Mouse (Mus musculus) v-Abl transformed pro-B cells (cell line): Measurements from ENCODE around the gene Bdnf.

ENCODE experiments used
- in situ Hi-C, 2 experiments: fragments of 400-800 bp; cut with MboI; formaldehyde crosslinking; loops; one replicate each; pipeline ENCODE4 v1.15.1; 2025; ENCODE audit not compliant: unreplicated experiment in 2 of 2

Gene Bdnf

DNA sequence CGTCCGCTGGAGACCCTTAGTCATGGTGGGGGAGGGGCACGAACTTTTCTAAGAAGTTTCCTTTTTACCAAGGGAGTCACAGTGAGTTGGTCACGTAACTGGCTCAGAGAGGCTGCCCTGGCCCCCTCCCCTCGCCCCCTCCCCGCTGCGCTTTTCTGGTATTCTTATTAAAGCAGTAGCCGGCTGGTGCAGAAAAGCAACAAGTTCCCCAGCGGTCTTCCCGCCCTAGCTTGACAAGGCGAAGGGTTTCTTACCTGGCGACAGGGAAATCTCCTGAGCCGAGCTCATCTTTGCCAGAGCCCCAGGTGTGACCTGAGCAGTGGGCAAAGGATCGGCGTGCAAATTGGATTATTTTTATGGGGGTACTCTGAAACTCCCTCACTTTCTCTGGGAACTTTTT lies at the start of gene Bdnf:
TSS of gene Bdnf (plus strand) at position 169 of the 400 bp plus-strand sequence.
- in situ Hi-C loops, result no loop called here

DNA sequence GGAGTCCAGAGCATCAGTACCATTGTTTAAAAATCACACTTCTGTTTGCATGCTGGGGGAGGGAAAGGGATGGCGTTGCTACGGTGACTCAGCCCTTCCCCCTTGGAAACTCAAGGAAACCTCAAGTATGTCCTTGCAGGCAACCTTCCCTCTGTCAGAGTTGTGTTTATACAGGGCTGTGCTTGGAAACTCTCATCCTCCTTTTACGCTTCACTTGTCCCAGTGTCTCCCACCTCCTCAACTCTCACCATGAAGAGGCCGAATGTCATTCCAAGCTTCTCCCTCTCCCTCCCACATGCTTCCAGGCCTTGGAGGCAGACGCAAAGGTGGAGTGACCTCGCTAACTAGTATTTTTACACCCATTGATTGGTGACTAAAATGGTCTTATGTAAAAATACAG lies 47.6 kb upstream of the Bdnf start:
- in situ Hi-C loops, result no loop called here

DNA sequence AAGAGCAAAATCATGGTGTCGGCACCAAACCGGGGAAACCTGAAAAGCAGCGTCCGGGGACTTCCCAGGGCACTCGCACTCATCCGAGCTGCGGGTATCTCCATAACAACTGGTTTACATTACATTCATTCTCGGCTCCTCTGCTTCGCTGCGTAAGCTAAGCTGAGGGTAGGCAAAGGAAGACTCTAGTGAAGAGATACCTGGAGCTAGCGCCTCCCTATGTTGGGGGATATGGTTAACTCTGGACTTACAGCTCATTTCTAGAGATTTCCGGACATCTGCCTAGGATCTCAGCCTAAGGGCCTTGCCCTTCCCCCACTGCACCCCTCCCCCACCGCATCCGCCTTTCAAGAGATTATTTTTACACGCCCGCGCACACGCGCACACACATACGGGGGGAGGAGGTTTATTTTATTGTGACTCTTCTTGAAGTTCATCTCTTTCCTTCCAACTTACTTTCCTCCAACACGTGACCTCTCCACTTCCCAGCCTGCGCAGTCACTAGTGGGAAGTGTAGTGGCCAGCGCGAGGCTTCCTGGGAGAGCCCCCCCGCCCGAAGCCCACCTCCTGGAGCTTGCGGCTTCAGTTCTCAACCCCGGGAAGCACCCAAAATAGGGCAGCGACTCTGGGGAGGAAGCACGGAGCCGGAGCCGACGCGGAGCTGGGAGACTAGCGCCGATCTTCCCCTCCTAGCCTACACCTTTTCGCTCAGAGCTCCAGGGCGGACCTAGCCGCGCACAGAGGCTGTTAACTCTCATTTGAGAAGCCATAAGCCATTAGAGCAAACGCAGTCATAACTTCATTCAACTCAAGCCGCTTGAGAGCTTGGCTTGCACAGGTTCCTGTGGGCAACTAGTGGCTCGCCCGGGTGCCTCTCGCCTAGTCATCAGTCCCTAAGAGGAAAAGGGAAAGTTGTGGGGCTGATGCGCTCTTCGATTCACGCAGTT lies 718 bp upstream of the Bdnf start:
- in situ Hi-C loops, result no loop called here

DNA sequence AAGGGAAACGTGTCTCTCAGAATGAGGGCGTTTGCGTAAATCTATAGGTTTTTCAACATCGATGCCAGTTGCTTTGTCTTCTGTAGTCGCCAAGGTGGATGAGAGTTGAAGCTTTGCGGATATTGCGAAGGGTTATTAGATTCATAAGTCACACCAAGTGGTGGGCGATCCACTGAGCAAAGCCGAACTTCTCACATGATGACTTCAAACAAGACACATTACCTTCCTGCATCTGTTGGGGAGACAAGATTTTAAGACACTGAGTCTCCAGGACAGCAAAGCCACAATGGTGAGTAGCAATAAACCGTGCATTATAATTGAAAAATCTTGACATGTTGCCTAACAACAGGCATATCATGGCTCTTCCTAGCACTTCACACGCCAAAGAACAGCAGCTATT lies 551 bp downstream of the Bdnf start:
- in situ Hi-C loops, result no loop called here

DNA sequence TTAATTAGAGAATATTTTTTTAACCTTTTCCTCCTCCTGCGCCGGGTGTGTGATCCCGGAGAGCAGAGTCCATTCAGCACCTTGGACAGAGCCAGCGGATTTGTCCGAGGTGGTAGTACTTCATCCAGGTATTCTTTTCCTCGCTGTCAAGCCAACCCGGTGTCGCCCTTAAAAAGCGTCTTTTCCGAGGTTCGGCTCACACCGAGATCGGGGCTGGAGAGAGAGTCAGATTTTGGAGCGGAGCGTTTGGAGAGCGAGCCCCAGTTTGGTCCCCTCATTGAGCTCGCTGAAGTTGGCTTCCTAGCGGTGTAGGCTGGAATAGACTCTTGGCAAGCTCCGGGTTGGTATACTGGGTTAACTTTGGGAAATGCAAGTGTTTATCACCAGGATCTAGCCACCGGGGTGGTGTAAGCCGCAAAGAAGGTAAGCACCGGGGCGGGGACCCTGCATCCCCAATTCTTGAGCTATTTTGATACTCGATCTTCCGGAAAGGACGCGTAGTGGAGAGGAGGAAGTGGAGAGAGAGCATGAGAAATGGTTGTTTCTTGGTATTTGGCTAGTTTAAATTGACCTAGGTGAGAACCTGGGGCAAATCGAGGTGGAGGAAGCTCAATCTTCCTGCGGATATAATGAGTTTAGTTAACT lies 1.6 kb downstream of the Bdnf start:
- in situ Hi-C loops, result no loop called here

DNA sequence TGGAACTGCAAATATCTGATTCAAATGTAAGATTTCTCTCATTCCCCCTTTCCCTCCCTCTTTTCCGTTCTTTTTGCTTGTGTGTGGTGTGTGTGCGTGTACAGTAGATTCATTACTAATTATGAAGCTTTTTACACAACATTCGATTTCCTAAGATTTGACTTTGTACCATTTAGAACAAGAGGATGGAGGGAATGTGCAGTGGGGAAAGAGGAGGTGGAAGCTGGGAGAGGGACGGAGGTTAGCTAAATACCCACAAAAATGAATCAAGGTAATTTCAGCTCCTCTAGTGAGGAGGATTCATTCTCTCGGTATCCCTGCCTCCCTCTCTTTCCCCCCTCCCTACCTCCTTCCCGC lies 2.1 kb downstream of the Bdnf start:
- in situ Hi-C loops, result no loop called here

DNA sequence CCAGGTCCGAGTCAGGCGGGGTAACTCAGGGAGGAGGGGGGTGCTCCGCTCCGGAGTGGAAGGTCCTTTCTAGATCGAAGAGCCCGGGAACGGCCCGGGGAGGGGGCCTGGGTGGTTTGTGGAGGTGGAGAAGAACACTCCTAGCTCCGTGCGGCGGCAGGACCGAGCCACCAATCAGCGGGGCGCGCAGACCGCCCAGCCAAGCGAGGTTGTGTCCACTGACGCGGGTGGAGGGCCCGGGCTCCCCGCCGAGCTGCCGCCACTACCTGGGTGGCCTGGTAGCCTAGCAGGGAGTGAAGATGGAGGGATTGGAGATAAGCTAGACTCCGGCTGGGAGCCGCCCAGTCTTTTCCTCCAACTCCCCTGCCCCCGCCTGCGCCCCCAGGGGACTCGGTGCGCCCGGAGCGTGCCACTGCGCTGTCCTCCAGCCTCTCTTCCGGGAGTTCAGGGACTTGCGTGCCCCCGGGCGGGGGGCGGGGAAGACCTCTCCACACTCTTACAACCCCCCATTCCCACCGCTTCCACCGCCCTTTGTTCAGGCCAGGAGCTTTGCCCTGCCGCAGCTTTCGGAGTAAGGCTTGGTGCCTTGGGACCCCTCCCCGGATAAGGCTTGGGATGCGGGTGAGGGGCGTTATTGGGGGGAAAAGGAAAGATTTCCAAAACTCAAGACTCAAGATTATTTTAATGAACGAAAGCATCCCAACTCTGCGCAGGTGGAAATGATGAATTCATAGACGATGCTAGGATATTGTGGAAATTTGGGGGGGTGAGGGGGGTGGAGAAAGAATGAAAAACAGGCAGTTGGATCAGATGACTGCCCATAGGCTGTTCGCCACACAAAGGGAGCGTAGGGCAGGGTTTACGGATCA lies 3.0 kb downstream of the Bdnf start:
- in situ Hi-C loops, result no loop called here

DNA sequence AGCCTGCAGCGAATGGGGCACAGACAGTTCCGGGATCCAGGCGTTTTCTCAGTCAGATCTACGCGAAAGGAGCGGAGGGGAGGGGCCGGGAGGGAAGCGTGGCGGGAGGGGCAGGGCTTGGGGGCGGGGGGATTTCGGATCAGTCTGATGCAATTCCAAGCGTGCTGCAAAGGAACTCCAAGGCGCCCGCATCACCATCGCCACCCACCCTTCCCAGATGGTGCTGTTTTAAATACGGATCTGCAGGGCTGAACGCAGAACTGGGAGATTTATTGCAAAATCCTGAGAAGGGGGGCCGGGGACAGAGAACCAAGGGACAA lies 3.5 kb downstream of the Bdnf start:
- in situ Hi-C loops, result no loop called here

DNA sequence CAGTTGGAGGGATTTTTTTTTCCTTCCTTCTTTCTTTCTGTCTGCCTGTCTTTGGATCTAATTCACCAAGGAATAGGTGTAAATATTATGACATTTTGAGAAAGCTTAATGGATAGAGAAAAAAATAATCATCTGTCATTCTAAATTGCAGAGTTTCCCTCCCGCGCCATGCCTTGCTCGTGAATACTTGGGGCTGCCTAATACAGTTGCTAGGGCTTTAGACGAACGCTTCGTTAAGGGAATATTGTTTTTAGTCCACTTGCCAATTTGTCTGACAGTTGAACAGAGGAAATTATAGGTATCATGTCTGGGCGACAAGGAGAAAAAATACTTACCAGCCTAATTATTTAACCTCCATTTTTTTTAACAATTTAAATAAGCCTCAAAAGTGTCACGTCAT lies 4.0 kb downstream of the Bdnf start:
- in situ Hi-C loops, result no loop called here

DNA sequence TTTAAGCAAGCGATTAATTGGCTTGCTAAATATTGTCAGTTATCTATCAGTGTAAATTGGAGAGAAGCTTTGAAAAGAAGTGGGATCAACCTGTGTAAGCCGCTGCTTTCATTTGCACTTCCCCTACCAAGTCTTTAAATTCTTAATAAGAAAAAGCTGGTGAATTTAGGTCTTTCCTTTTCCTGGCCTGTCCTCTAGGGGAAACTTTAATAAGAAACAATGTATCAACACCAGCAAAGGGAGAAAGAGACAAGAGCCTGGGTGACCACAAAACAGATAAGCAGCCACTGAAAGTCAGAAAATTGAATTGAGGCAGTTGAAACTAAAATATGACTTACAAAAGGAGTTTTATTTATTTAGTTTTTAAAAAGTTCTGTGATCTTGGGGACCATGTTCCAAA lies 4.9 kb downstream of the Bdnf start:
- in situ Hi-C loops, result no loop called here

DNA sequence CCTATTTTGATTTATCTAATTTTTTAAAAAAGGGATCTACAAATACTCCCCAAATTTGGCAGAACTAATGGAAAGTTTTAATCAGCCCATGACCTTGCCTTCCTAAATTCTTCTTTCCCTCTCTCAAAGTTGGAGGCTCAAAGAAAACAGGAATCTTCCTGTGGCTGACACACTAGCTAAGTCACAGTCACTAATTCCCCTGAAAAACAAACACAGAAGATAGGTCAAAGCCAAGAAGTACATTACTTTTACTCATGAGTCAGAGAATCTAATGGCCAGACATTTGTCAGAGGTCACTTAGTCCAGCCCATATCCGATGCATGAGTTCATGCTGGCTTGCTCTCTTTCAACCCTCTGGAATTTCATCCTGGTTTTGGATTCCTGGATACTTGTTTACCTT lies 6.6 kb downstream of the Bdnf start:
- in situ Hi-C loops, result no loop called here

DNA sequence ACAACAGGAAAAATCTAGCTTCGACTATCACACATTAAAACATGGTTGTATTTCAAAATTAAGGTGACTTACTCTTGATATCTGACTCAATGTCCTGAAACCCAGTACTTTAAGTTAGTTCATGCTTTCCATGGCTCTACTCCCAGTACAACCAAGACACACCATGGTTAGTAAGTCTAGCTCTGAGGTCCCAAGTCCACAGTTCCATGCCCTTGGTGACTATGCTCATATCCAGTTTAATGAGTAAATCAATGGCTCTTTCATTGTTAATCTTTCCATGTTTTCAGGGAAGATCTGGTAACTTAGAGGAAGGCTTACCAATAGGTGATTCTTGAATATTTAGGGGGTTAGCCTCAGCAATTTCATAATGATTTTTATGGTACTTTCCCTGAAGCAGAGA lies 14.2 kb downstream of the Bdnf start:
- in situ Hi-C loops, result no loop called here

DNA sequence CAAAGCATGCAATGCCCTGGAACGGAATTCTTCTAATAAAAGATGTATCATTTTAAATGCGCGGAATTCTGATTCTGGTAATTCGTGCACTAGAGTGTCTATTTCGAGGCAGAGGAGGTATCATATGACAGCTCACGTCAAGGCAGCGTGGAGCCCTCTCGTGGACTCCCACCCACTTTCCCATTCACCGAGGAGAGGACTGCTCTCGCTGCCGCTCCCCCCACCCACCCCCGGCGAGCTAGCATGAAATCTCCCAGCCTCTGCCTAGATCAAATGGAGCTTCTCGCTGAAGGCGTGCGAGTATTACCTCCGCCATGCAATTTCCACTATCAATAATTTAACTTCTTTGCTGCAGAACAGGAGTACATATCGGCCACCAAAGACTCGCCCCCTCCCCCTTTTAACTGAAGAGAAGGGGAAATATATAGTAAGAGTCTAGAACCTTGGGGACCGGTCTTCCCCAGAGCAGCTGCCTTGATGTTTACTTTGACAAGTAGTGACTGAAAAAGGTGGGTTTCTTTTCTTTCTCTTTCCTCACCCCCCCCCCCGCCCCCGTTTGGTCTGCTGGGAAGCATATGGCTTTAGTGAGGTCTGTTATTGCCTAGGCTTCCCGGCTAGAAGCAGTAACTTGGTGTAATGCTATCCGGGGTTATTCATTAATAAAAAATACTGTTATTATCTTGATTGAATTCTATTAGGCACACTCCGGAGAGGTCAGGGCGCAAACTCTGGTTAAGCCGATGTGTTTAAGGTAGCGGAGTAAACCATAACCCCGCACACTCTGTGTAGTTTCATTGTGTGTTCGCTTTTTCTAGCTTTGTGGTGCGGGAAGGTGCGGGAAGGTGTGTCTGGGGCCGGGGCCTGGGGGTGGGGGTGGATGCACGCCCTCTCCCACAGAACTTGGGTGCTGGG lies 18.0 kb downstream of the Bdnf start:
- in situ Hi-C loops, result no loop called here

DNA sequence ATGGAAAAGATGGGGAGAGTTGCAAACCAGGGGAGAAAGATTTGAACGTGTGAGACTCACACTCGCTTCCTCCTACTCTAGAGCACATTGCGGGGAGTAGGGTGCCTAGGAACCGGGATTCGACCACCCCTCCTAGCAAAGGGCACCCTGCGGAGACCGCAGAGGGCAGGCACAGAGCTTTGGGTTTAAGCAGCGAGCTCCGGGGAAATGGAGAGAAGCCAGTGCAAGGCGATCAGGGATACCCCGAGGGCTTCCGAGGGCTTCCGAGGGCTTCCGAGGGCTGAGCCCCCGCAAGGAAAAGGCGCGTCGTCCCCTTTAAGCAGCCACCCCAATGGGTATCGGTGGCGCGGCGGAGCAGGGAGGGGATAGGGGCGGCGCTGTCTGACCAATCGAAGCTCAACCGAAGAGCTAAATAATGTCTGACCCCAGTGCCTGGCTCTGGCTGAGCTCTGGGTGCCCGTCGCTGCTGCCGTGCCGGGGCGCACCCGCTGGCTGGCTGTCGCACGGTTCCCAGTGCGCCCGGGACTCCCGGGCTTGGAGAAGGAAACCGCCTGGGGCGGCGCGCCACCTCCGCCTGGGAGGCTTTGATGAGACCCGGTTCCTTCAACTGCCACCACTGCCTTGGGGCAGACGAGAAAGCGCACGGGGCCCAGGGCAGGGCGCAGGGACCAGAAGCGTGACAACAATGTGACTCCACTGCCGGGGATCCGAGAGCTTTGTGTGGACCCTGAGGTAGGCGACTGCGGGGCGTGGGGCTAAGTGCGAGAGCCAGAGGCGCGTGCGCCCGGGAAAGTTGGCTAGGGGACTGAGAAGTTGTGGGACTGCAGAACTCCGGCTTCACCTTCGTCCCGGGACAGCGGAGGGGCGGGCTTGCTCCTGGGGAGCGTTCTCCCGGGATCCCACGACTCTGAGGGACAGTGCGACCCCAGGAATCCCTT lies 18.9 kb downstream of the Bdnf start:
- in situ Hi-C loops, result no loop called here

DNA sequence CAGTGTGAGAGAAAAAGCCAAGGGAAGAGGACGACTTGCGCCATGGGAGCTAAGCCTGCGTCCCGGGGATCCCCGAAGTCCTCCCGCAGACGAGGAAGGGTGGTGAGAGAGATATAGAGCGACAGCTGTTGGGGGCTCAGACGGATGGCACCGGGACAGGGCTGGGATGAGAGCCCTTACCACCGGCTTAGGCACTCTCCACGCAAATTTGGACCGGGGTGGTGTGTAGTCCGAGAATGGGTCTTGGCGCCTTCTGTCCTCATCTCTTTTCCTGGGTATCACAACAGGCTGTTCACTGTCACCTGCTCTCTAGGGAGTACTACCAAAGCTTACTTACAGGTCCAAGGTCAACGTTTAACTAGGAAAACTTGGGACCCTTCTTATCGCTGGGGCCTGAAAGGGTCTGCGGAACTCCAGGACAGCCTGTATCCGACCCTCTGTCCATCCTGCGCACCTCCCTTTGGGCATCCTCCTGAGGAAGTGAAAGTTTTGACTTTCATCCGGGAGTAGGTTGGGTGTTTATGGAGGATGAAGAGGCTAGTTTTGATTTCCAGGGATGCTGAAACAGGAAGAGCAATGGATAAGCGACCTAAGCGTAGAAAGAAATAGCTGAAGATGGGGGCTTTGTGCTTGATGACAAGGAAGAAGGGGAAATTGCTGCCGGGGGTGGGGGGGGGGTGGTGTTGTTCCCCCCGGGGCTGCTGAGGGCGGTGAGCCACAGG lies 19.8 kb downstream of the Bdnf start:
- in situ Hi-C loops, result no loop called here

DNA sequence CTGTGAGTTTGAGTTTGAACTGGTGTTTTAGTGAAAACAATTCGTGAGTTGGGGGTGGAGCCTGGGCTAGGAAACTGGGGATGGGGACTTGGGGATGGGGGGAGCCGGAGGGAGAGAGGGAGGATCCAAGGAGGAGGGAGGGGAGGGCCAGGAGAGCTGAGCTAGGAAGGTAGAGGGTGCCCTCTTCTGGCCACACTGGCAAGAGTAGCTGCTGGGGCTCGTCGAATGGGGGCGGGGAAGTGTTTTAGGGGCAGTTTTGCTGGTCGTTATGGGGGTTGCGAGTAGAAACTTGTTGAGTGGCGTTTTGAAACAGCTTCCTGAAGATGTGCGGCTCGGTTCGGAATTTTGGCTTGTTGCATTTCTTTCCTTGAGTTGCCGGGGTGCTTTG lies 20.3 kb downstream of the Bdnf start:
- in situ Hi-C loops, result no loop called here

DNA sequence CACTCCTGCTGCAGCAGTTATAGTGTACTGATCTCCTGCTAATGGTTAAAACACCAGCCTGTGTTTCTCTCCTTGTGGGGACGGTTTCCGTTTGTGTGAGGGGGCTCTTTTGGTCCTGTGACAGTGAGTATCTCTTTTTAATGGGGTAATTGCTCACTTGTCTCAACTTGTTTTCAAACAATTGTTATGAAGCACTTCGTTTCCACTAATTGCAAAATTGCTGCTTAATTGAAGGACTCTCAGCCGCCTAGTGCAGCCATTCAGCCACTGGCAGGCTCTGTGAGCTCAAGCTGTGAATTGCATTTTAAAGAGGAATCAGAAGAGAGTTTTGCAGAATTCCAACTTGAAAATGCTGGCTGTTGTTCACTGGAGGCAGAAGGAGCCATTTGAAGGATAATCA lies 22.7 kb downstream of the Bdnf start:
- in situ Hi-C loops, result no loop called here

DNA sequence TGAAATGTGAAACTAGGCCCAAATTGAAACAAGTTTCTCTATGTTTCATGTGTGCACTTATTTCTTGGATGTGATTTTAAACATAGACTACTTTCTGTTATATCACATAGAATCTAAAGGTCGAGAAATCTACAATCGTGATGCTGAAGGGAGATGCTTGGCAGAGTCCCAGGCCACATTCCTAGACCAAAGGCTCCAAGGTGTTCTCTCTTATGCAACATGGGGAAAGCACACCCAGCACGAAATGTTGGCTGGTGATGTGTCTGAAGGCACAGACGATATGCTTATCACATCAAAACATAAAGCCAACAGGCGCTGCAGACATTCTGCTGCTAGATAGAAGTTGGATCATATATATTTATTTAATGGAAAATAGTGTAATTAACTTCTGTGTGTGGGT lies 25.8 kb downstream of the Bdnf start:
- in situ Hi-C loops, result no loop called here

DNA sequence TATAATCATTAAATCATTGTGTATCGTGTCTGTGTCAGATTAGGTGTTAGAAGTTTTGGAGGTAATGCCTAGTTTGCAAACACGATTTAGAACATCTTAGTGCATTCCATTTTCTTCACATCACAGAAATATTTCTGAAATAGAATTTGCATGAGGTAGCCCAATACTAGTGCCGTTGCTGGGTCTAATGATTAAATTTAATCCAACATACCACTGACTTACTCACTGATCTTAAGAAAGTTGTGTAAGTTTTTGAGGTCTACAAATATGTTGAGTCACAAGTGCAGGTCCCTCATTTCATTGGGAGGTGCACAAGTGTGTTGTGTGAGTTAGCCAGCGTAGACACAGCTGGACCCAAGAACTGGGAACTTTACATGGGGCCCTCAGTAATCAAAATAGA lies 29.1 kb downstream of the Bdnf start:
- in situ Hi-C loops, result no loop called here
